Mouse (Mus musculus) CH12.LX (cell line): Measurements from ENCODE around the gene Max. TPM values are rescaled to one million over a fixed set of nuclear protein-coding genes. Genes with fewer than 3 reads are reported as not detected.

Experiments used
- DNase-seq: peaks from one replicate; pipeline ENCODE4 v3.0.0-alpha.2; 2013; ENCODE audit errors: extremely low read depth
- H3K27ac ChIP-seq: 2 replicates; pipeline ENCODE4 v1.5.1; 2012; ENCODE audit warnings: low read depth, mild to moderate bottlenecking, control low read depth, moderate library complexity; ENCODE audit not compliant: insufficient read depth
- H3K27me3 ChIP-seq: replicated peaks from 2 replicates; pipeline ENCODE3; 2012; ENCODE audit warnings: inconsistent platforms
- H3K36me3 ChIP-seq, 2 experiments: replicated peaks in 1 of 2; 2 replicates each; pipeline versions ENCODE3 to v1.6.1; 2012; ENCODE audit warnings: inconsistent platforms in 1 of 2, low read length in 1 of 2, mild to moderate bottlenecking in 1 of 2, mixed read lengths in 1 of 2, moderate library complexity in 1 of 2; ENCODE audit not compliant: control insufficient read depth in 1 of 2, insufficient read depth in 1 of 2
- H3K4me1 ChIP-seq, 2 experiments: 2 replicates each; pipeline ENCODE4 v1.6.1; 2012; ENCODE audit warnings: inconsistent platforms in 1 of 2, moderate library complexity in 1 of 2; ENCODE audit not compliant: insufficient read depth in 2 of 2, control insufficient read depth in 1 of 2
- H3K4me2 ChIP-seq: 2 replicates; pipeline ENCODE4 v1.6.1; 2012; ENCODE audit warnings: low read depth, mild to moderate bottlenecking, control low read depth; ENCODE audit not compliant: poor library complexity, insufficient read depth, severe bottlenecking
- H3K4me3 ChIP-seq, 3 experiments: fragments of 150-350 bp in 1 of 3; sonication (generic) in 1 of 3; replicated peaks in 1 of 3; 2 replicates each; pipeline versions ENCODE3 to v1.5.1; 2011 to 2012; ENCODE audit warnings: low read depth in 2 of 3, low read length in 2 of 3, mild to moderate bottlenecking in 2 of 3, moderate library complexity in 2 of 3, control low read depth in 1 of 3, improper control_type of control experiment in 1 of 3, inconsistent platforms in 1 of 3, mixed read lengths in 1 of 3; ENCODE audit not compliant: poor library complexity in 1 of 3
- H3K79me2 ChIP-seq: replicated peaks from 2 replicates; pipeline ENCODE4 v1.6.1; 2012; ENCODE audit warnings: mild to moderate bottlenecking, moderate library complexity; ENCODE audit not compliant: control insufficient read depth, poor library complexity, insufficient read depth, severe bottlenecking; ENCODE audit errors: extremely low read depth
- H3K9ac ChIP-seq: 2 replicates; pipeline ENCODE4 v1.6.1; 2012; ENCODE audit warnings: low read depth, mild to moderate bottlenecking, control low read depth, moderate library complexity; ENCODE audit not compliant: insufficient read depth
- H3K9me3 ChIP-seq: replicated peaks from 2 replicates; pipeline ENCODE3; 2012; ENCODE audit warnings: low read length, inconsistent platforms, mixed read lengths
- CHD1 ChIP-seq: IDR thresholded peaks from 2 replicates; pipeline ENCODE4 v1.6.1; 2012; ENCODE audit warnings: low read depth, low read length, improper control_type of control experiment, inconsistent platforms
- CHD2 ChIP-seq: IDR thresholded peaks from 2 replicates; pipeline ENCODE4 v1.6.1; 2011; ENCODE audit warnings: low read length, improper control_type of control experiment
- CTCF ChIP-seq, 2 experiments: IDR thresholded peaks in 1 of 2; conservative IDR thresholded peaks in 1 of 2; 2 replicates each; pipeline ENCODE4 v1.5.1; 2011 to 2012; ENCODE audit warnings: low read depth in 2 of 2, low read length in 2 of 2, improper control_type of control experiment in 1 of 2, inconsistent platforms in 1 of 2, mild to moderate bottlenecking in 1 of 2, moderate library complexity in 1 of 2
- GABPA ChIP-seq: IDR thresholded peaks from 2 replicates; pipeline ENCODE4 v1.6.1; 2012; ENCODE audit warnings: low read depth, low read length, improper control_type of control experiment, inconsistent platforms; ENCODE audit not compliant: insufficient replicate concordance
- HCFC1 ChIP-seq: IDR thresholded peaks from 2 replicates; pipeline ENCODE4 v1.6.1; 2012; ENCODE audit warnings: low read depth, mild to moderate bottlenecking, inconsistent platforms, low read length, improper control_type of control experiment
- IRF4 ChIP-seq: IDR thresholded peaks from 2 replicates; pipeline ENCODE4 v1.6.1; 2014; ENCODE audit warnings: low read depth, mild to moderate bottlenecking, inconsistent platforms, low read length, improper control_type of control experiment
- KAT2A ChIP-seq: IDR thresholded peaks from 2 replicates; pipeline ENCODE4 v1.6.1; 2012; ENCODE audit warnings: low read length, improper control_type of control experiment, inconsistent platforms; ENCODE audit not compliant: insufficient replicate concordance
- MAFK ChIP-seq: IDR thresholded peaks from 2 replicates; pipeline ENCODE4 v1.6.1; 2011; ENCODE audit warnings: low read length, improper control_type of control experiment; ENCODE audit not compliant: insufficient replicate concordance
- MAZ ChIP-seq: IDR thresholded peaks from 2 replicates; pipeline ENCODE4 v1.6.1; 2012; ENCODE audit warnings: low read depth, mild to moderate bottlenecking, inconsistent platforms, low read length, improper control_type of control experiment, moderate library complexity
- MEF2A ChIP-seq: IDR thresholded peaks from 2 replicates; pipeline ENCODE4 v1.6.1; 2014; ENCODE audit warnings: low read depth, mild to moderate bottlenecking, inconsistent platforms, low read length, improper control_type of control experiment, borderline replicate concordance
- MXI1 ChIP-seq: IDR thresholded peaks from 2 replicates; pipeline ENCODE4 v1.6.1; 2011; ENCODE audit warnings: mild to moderate bottlenecking, low read depth, low read length, improper control_type of control experiment
- NRF1 ChIP-seq: IDR thresholded peaks from 2 replicates; pipeline ENCODE4 v1.6.1; 2014; ENCODE audit warnings: low read depth, mild to moderate bottlenecking, inconsistent platforms, low read length, improper control_type of control experiment, moderate library complexity
- PAX5 ChIP-seq: IDR thresholded peaks from 2 replicates; pipeline ENCODE4 v1.6.1; 2012; ENCODE audit warnings: low read length, inconsistent platforms, mixed read lengths
- POLR2A ChIP-seq: IDR thresholded peaks from 2 replicates; pipeline ENCODE4 v1.6.1; 2011; ENCODE audit warnings: low read depth, mild to moderate bottlenecking, improper control_type of control experiment, low read length
- RAD21 ChIP-seq: IDR thresholded peaks from 2 replicates; pipeline ENCODE4 v1.6.1; 2011; ENCODE audit warnings: low read depth, mild to moderate bottlenecking, low read length, improper control_type of control experiment, moderate library complexity
- RCOR1 ChIP-seq: conservative IDR thresholded peaks from 2 replicates; pipeline ENCODE4 v1.6.1; 2012; ENCODE audit warnings: low read depth, mild to moderate bottlenecking, inconsistent platforms, low read length, improper control_type of control experiment
- SMC3 ChIP-seq: IDR thresholded peaks from 2 replicates; pipeline ENCODE4 v1.6.1; 2011; ENCODE audit warnings: low read depth, low read length, improper control_type of control experiment
- TBP ChIP-seq: conservative IDR thresholded peaks from 2 replicates; pipeline ENCODE4 v1.6.1; 2011; ENCODE audit warnings: low read depth, low read length, improper control_type of control experiment
- TCF12 ChIP-seq: IDR thresholded peaks from 2 replicates; pipeline ENCODE4 v1.6.1; 2014; ENCODE audit warnings: low read depth, mild to moderate bottlenecking, inconsistent platforms, low read length, improper control_type of control experiment
- UBTF ChIP-seq: IDR thresholded peaks from 2 replicates; pipeline ENCODE4 v1.6.1; 2012; ENCODE audit warnings: low read depth, mild to moderate bottlenecking, inconsistent platforms, low read length, improper control_type of control experiment, moderate library complexity
- USF2 ChIP-seq: conservative IDR thresholded peaks from 2 replicates; pipeline ENCODE4 v1.6.1; 2011; ENCODE audit warnings: low read depth, low read length, improper control_type of control experiment
- ZC3H11A ChIP-seq: IDR thresholded peaks from 2 replicates; pipeline ENCODE4 v1.6.1; 2012; ENCODE audit warnings: low read depth, mild to moderate bottlenecking, inconsistent platforms, low read length, improper control_type of control experiment
- ZKSCAN1 ChIP-seq: IDR thresholded peaks from 2 replicates; pipeline ENCODE4 v1.6.1; 2012; ENCODE audit warnings: low read depth, inconsistent platforms, low read length, improper control_type of control experiment, borderline replicate concordance
- ZMIZ1 ChIP-seq: IDR thresholded peaks from 2 replicates; pipeline ENCODE4 v1.6.1; 2012; ENCODE audit warnings: low read depth, mild to moderate bottlenecking, inconsistent platforms, low read length, improper control_type of control experiment
- ZNF384 ChIP-seq: IDR thresholded peaks from 2 replicates; pipeline ENCODE4 v1.6.1; 2012; ENCODE audit warnings: low read depth, low read length, improper control_type of control experiment, inconsistent platforms
- dilution Hi-C: fragments of 300-500 bp; cut with MboI; formaldehyde crosslinking; loops from 2 replicates; pipeline ENCODE4 v1.14.3; 2020; ENCODE audit warnings: low sequenced_read_pairs; ENCODE audit not compliant: extremely low pct_unique_long_range_greater_than_20kb, extremely low pct_ligation_motif_present
- in situ Hi-C: fragments of 300-500 bp; cut with MboI; formaldehyde crosslinking; loops from 3 replicates; pipeline ENCODE4 v1.14.3; 2019; ENCODE audit warnings: low sequenced_read_pairs, low pct_ligation_motif_present, low pct_unique_long_range_greater_than_20kb, mixed read lengths
- polyA plus RNA-seq: library from polyadenylated mRNA; unstranded; fragments of >175 nt; gene quantifications from 2 replicates; pipeline ENCODE4 v1.2.1, GENCODE M21; 2012; ENCODE audit warnings: low read depth; ENCODE audit not compliant: insufficient read length
- total RNA-seq, 2 experiments: library from RNA; depleted of rRNA; stranded (reverse); fragments of 300-350 nt in 1 of 2; fragments of >200 nt in 1 of 2; gene quantifications; 2 replicates each; pipeline ENCODE4 v1.2.3; 2012 to 2014

The Max gene
- total and polyA plus RNA-seq, 3 experiments = 23.9 to 128 (median 69.6) TPM

GRCm38 (mm10) chr12:76954698-76955423, 7.1 kb downstream of the Max start:
- H3K9me3 ChIP-seq = no peaks in the 10 kb centered on the region
- H3K4me1 ChIP-seq = peaks cover 0 to 31% of the 10 kb centered on the region in 2 experiments; a peak in 2 of 4 replicates
- H3K4me2 ChIP-seq = no peak overlapping the region
- no peak overlapping the region for H3K9ac ChIP-seq
- peaks cover 56 to 84% of the 10 kb centered on the region in 2 experiments for H3K36me3 ChIP-seq
- no peak for DNase-seq
- H3K79me2 ChIP-seq = peaks cover 43% of the 10 kb centered on the region
- H3K27me3 ChIP-seq = no peaks in the 10 kb centered on the region
- no peak overlapping the region for H3K27ac ChIP-seq
- dilution Hi-C loops (no loop called here), in situ Hi-C loops (no loop called here)
- TF ChIP-seq ZC3H11A = no peak
- TF ChIP-seq IRF4 = no peak
- TF ChIP-seq CTCF (conservative IDR thresholded peaks at IDR 0.05 in 1 of 2, IDR thresholded peaks at IDR 0.05 in 1 of 2; ENCODE audit: low read depth in 2 of 2, low read length in 2 of 2) = no peak
- no peak for TF ChIP-seq MXI1
- TF ChIP-seq TBP = no peak
- no peak for TF ChIP-seq CHD1
- TF ChIP-seq CHD2 = no peak
- no peak for TF ChIP-seq KAT2A
- no peak for TF ChIP-seq HCFC1
- no peak for TF ChIP-seq RCOR1
- no peak for TF ChIP-seq MAFK
- no peak for TF ChIP-seq ZNF384
- TF ChIP-seq MAZ = no peak
- no peak for TF ChIP-seq UBTF
- TF ChIP-seq SMC3 = no peak
- TF ChIP-seq TCF12 = no peak
- no peak for TF ChIP-seq RAD21
- no peak overlapping the region for H3K4me3 ChIP-seq

DNA sequence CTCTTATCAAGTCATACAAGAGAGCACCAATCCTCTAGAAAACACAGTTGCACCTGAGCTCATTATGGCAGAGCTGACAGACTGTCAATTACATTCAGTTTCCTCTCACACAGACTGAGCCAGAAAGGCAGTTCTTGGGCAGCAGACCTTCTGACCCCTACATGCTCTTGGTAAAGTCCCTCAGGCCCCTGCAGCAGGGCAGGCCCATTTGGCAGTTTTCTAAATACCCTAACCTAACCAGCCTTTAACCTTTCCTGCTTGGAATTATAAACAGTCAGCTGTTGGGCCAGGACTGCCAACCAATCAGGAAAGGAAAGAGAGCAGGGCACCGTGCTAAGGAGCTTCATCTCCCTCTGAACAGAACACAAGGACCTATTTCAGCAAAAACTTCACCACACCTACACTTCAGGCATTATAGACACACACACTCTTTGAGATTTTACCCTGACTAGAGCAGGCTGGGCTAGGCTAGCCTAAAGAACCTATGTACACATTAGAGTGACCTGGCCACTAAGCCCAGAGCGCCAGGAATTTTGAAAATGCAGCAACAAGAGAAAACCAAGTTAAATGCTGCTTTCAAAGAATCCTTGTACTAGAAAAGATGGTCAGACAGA, 8.1 kb downstream of the Max start:
- Histone ChIP-seq H3K27ac (no peak overlapping the region), H3K4me2 (no peak overlapping the region), H3K4me1 (peaks cover 0 to 21% of the 10 kb centered on the region in 2 experiments; a peak in 2 of 4 replicates), H3K27me3 (no peaks in the 10 kb centered on the region), H3K4me3 (no peak overlapping the region), H3K9ac (no peak overlapping the region), H3K9me3 (no peaks in the 10 kb centered on the region), H3K79me2 (peaks cover 42% of the 10 kb centered on the region), H3K36me3 (peaks cover 64 to 86% of the 10 kb centered on the region in 2 experiments)
- dilution Hi-C loops (no loop called here), in situ Hi-C loops (no loop called here)
- TF ChIP-seq RAD21 (no peak), PAX5 (no peak), NRF1 (no peak), CTCF (conservative IDR thresholded peaks at IDR 0.05 in 1 of 2, IDR thresholded peaks at IDR 0.05 in 1 of 2; ENCODE audit: low read depth in 2 of 2, low read length in 2 of 2) (no peak), CHD2 (no peak), CHD1 (no peak), ZMIZ1 (no peak), TCF12 (no peak), TBP (no peak), POLR2A (no peak), ZKSCAN1 (no peak), MEF2A (no peak), GABPA (no peak), USF2 (no peak), SMC3 (no peak), ZC3H11A (no peak)
- TF ChIP-seq, all 38 proteins: peak for 0
- DNase-seq = no peak
